Mouse (Mus musculus) cortical plate, adult 2 months (tissue): ENCODE results near the gene Irf4. TPM values are rescaled to one million over a fixed set of nuclear protein-coding genes. Genes with fewer than 3 reads are reported as not detected.

ENCODE experiments used
- H3K27ac ChIP-seq: fragments of 200-500 bp; 2 replicates; pipeline ENCODE4 v1.5.1; 2012; ENCODE audit warnings: low read length, control low read depth, inconsistent platforms; ENCODE audit not compliant: insufficient read depth
- H3K4me1 ChIP-seq: fragments of 200-500 bp; 2 replicates; pipeline ENCODE4 v1.6.1; 2011; ENCODE audit warnings: low read length; ENCODE audit not compliant: control insufficient read depth, insufficient read depth
- H3K4me3 ChIP-seq: fragments of 200-500 bp; 2 replicates; pipeline ENCODE4 v1.5.1; 2011; ENCODE audit warnings: mild to moderate bottlenecking, low read length, control low read depth; ENCODE audit not compliant: insufficient read depth
- CTCF ChIP-seq: fragments of 200-500 bp; IDR thresholded peaks from 2 replicates; pipeline ENCODE4 v1.5.1; 2011; ENCODE audit warnings: mild to moderate bottlenecking, control low read depth, low read length; ENCODE audit not compliant: insufficient read depth; ENCODE audit errors: extremely low read depth
- POLR2A ChIP-seq: fragments of 200-500 bp; IDR thresholded peaks from 2 replicates; pipeline ENCODE4 v1.6.1; 2011; ENCODE audit warnings: mild to moderate bottlenecking, low read length, control low read depth; ENCODE audit not compliant: insufficient read depth; ENCODE audit errors: extremely low read depth
- polyA plus RNA-seq: library from polyadenylated mRNA; depleted of rRNA; stranded (reverse); fragments of >200 nt; gene quantifications from 2 replicates; pipeline ENCODE4 v1.2.3, GENCODE M21; 2012

Irf4 gene
- polyA plus RNA-seq, 1 experiment = 0.25 TPM

DNA sequence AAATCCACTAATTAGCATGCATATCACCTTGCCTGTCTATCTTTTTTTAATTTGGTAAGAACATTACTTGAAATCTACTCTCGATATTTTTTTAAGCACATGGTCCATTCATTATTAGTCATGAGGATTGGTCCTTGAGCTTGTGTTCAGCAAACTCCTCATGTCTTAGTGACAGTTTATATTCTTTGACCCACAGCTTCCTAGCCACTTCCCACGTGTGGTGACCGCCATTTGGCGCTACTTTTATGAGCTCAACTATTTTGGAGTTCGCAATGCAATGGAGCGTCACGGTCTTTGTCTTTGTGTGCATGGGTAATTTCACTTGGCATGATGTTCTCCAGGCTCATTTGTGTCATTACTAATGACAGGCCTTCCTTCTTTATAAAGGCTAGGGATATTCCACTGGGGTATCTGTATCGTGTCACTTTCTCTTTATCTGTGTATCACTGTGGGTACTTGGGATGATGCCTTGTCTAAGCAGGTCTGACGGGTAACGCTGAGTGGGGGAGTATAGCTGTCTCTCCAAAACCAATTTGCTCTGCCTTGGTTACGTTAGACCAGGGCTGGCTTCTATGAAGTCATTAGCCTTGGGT is 9.9 kb downstream of the Irf4 start:
- no peak overlapping the region for H3K4me3 ChIP-seq
- H3K4me1 ChIP-seq = no peaks in the 10 kb centered on the region
- no peak overlapping the region for H3K27ac ChIP-seq
- TF ChIP-seq POLR2A (no peak), CTCF (no peak)

GRCm38 (mm10) chr13:30760374-30761090 is 11.5 kb downstream of the Irf4 start:
- TF ChIP-seq CTCF (no peak), POLR2A (no peak)
- Histone ChIP-seq H3K27ac (no peak overlapping the region), H3K4me3 (no peak overlapping the region), H3K4me1 (no peaks in the 10 kb centered on the region)

DNA sequence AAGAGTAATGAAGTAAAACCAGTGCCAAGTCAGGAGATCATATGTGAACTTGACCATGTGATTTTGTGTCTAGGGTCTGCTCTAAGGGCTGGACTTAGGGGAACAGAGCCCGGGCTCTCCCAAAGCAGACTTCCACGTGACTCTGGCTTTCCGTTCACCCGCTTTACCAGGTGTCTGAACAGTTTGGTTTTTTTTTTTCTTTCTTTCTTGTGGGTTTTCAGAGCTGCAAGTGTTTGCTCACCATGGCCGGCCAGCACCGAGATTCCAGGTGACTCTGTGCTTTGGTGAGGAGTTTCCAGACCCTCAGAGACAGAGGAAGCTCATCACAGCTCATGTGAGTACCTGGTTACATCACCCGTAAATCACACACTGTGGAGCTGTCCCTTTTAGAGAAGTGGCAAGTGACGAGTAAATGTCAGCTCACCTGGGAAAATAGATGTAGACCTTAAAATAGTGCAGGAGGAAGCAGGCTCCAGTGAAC is 12.2 kb downstream of the Irf4 start:
- Histone ChIP-seq H3K4me1 (no peaks in the 10 kb centered on the region), H3K4me3 (no peak overlapping the region), H3K27ac (no peak overlapping the region)
- TF ChIP-seq POLR2A (no peak), CTCF (no peak)

- H3K27ac ChIP-seq = no peak overlapping the region
- no peaks in the 10 kb centered on the region for H3K4me1 ChIP-seq
- TF ChIP-seq POLR2A (no peak), CTCF (no peak)
Measured at GRCm38 (mm10) chr13:30762224-30762623, 13.2 kb downstream of the Irf4 start.

DNA sequence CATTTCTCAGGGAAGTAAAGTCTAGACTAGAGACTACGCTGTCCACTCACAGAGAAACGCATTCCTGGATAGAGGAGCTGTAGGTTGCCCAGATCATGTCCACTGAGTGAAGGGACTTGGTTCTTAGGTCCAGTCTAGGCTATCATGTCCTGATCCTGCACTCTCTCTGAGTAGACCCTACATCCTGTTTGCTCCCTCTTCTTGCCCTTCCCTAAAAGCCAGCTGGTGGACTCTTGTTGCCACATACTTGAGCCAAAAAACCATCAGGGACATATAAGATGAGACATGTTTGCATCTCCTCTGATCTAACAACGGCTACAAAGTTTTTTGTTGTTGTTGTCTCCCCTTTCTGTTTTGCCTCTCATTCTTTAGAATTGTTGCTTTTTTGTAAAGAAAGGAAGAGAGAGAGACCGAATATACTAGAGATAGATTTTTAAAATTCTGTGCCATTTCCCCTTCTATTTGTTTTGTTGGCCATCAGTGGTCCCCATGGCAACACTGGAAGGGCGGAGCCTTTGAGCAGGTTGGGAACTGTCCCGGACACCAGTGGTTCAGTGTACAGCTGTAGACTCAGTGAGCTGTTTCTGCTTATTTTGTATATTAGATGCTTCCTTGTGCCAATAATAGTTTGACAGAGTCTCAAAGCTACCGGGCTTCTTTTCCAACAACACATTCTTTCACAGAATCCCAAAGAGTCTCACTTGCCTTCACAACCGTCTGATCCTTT is 15.2 kb downstream of the Irf4 start:
- Histone ChIP-seq H3K4me1 (no peaks in the 10 kb centered on the region), H3K27ac (no peak overlapping the region), H3K4me3 (no peak overlapping the region)
- TF ChIP-seq CTCF (no peak), POLR2A (no peak)

More at GRCm38 (mm10) chr13:30762224-30762623, 13.2 kb downstream of the Irf4 start:
- H3K4me3 ChIP-seq = no peak overlapping the region

GRCm38 (mm10) chr13:30765906-30766305 is 16.9 kb downstream of the Irf4 start:
- no peak overlapping the region for H3K4me3 ChIP-seq
- H3K4me1 ChIP-seq = no peaks in the 10 kb centered on the region
- H3K27ac ChIP-seq = no peak overlapping the region
- TF ChIP-seq POLR2A (no peak), CTCF (no peak)

GRCm38 (mm10) chr13:30766636-30767476 is 17.8 kb downstream of the Irf4 start:
- H3K27ac ChIP-seq = no peak overlapping the region
- no peak for TF ChIP-seq CTCF
- H3K4me1 ChIP-seq = no peaks in the 10 kb centered on the region
- no peak overlapping the region for H3K4me3 ChIP-seq

- H3K4me1 ChIP-seq = no peaks in the 10 kb centered on the region
- H3K27ac ChIP-seq = no peak overlapping the region
- H3K4me3 ChIP-seq = no peak overlapping the region
- no peak for TF ChIP-seq POLR2A
- no peak for TF ChIP-seq CTCF
Measured at GRCm38 (mm10) chr13:30767477-30768127, 18.6 kb downstream of the Irf4 start.

DNA sequence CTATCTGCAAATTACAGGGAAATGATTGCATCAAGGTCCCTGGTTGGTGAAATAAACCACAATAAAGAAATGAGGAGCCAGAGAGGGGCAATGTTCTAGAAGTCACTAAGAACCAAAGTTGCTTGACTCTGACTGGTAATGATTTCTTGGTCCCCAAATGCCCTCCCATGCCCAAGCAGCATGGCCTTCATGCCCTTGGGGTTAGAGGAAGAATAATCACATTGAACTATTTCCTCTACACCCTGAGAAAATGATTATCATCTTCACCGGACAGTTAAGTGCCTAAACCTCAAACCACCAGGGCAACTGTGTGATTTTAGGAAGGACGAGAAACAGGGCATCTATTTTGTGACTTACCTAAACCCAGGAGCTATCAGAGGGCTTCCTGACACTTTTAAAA is 27.0 kb downstream of the Irf4 start:
- Histone ChIP-seq H3K27ac (no peak overlapping the region), H3K4me1 (no peaks in the 10 kb centered on the region), H3K4me3 (no peak overlapping the region)
- TF ChIP-seq POLR2A (no peak), CTCF (no peak)
